Mouse (Mus musculus) midbrain, embryonic 16.5 days (tissue): ENCODE results near the gene Rpl36al. TPM values are rescaled to one million over a fixed set of nuclear protein-coding genes. Genes with fewer than 3 reads are reported as not detected.

Experiments used
- ATAC-seq: fragments of 200-750 bp; cut with Nextera tagmentation; 2 replicates; pipeline ENCODE4 v1.8.0; 2017; ENCODE audit warnings: moderate TSS enrichment
- H3K27ac ChIP-seq: fragments of 300-500 bp; sonication (generic); 2 replicates; pipeline ENCODE4 v1.5.1; 2014; ENCODE audit warnings: mild to moderate bottlenecking, low read length, mixed read lengths
- H3K27me3 ChIP-seq: fragments of 300-500 bp; sonication (generic); 2 replicates; pipeline ENCODE4 v1.6.1; 2014; ENCODE audit warnings: low read depth, low read length, mixed read lengths; ENCODE audit not compliant: control insufficient read depth, insufficient read depth
- H3K36me3 ChIP-seq: fragments of 300-500 bp; sonication (generic); 2 replicates; pipeline ENCODE4 v1.6.1; 2014; ENCODE audit warnings: mild to moderate bottlenecking, low read length, moderate library complexity, mixed read lengths; ENCODE audit not compliant: control insufficient read depth, insufficient read depth
- H3K4me1 ChIP-seq: fragments of 300-500 bp; sonication (generic); 2 replicates; pipeline ENCODE4 v1.6.1; 2014; ENCODE audit warnings: mild to moderate bottlenecking, low read length, mixed read lengths; ENCODE audit not compliant: control insufficient read depth, insufficient read depth
- H3K4me2 ChIP-seq: fragments of 300-500 bp; sonication (generic); 2 replicates; pipeline ENCODE4 v1.6.1; 2014; ENCODE audit warnings: mild to moderate bottlenecking, low read length, mixed read lengths
- H3K4me3 ChIP-seq: fragments of 300-500 bp; sonication (generic); 2 replicates; pipeline ENCODE4 v1.5.1; 2014; ENCODE audit warnings: low read depth, mild to moderate bottlenecking, low read length, moderate library complexity, mixed read lengths
- H3K9ac ChIP-seq: fragments of 300-500 bp; sonication (generic); 2 replicates; pipeline ENCODE4 v1.6.1; 2014; ENCODE audit warnings: low read depth, low read length, mixed read lengths
- H3K9me3 ChIP-seq: fragments of 300-500 bp; sonication (generic); replicated peaks from 2 replicates; pipeline ENCODE4 v1.6.1; 2014; ENCODE audit warnings: mild to moderate bottlenecking, low read length, mixed read lengths; ENCODE audit not compliant: control insufficient read depth, poor library complexity, severe bottlenecking
- WGBS: fragments of 180-500 bp; shearing (Covaris S2); extraction: QIAGEN DNeasy Blood & Tissue Kit; methylation state at CpG from one replicate; pipeline ENCODE4 v1.1.7; 2014; 5-methylcytosine and 5-hydroxymethylcytosine counted together
- microRNA-seq: library from miRNA; unstranded; fragments of <30 nt; microRNA quantifications from one replicate; pipeline ENCODE4, GENCODE M21; 2017
- polyA plus RNA-seq: library from polyadenylated mRNA; unstranded; fragments of >200 nt; fragmentation: Nextera tagmentation; extraction: Ambion mirVana; gene quantifications from 2 replicates; pipeline ENCODE4 v1.2.1, GENCODE M21; 2015

The Rpl36al gene
- polyA plus RNA-seq, 1 experiment from 2014 or later: 286 TPM

- no peaks in the 10 kb centered on the region for H3K27me3 ChIP-seq
- no peaks in the 10 kb centered on the region for H3K9me3 ChIP-seq
- ATAC-seq: no peak
- H3K9ac ChIP-seq: no peak overlapping the region
- peaks cover 6% of the 10 kb centered on the region; the same call in 1 of the 2 replicates for H3K36me3 ChIP-seq
- peaks cover 12% of the 10 kb centered on the region for H3K4me1 ChIP-seq
- no peak overlapping the region for H3K27ac ChIP-seq
- no peak overlapping the region for H3K4me3 ChIP-seq
- H3K4me2 ChIP-seq: no peak overlapping the region
- 78% methylated on average over 2 of the region's 2 CpGs for WGBS
Observed at GRCm38 (mm10) chr12:69155923-69156322, 28.0 kb downstream of the Rpl36al start.

- H3K4me2 ChIP-seq: 0 out of 2 replicates have a peak overlapping the region, but pooled peaks have one; percentile 7
- no peak overlapping the region for H3K27ac ChIP-seq
- no peak overlapping the region for H3K9ac ChIP-seq
- no peaks in the 10 kb centered on the region for H3K4me1 ChIP-seq
- no peaks in the 10 kb centered on the region for H3K36me3 ChIP-seq
- 85% methylated on average over 13 of the region's 13 CpGs for WGBS
- no peaks in the 10 kb centered on the region for H3K27me3 ChIP-seq
- ATAC-seq: no peak
- H3K4me3 ChIP-seq: no peak overlapping the region
- H3K9me3 ChIP-seq: no peaks in the 10 kb centered on the region
Observed at GRCm38 (mm10) chr12:69150049-69150448, 33.8 kb downstream of the Rpl36al start.

GRCm38 (mm10) chr12:69147166-69147735, 36.6 kb downstream of the Rpl36al start:
- Histone ChIP-seq H3K9ac (no peak overlapping the region), H3K4me2 (no peak overlapping the region), H3K27ac (no peak overlapping the region), H3K4me3 (no peak overlapping the region), H3K36me3 (no peaks in the 10 kb centered on the region), H3K4me1 (no peaks in the 10 kb centered on the region), H3K9me3 (no peaks in the 10 kb centered on the region), H3K27me3 (no peaks in the 10 kb centered on the region)
- ATAC-seq: no peak
- WGBS: 93% methylated on average over 5 of the region's 5 CpGs

- H3K4me3 ChIP-seq: no peak overlapping the region
- no peaks in the 10 kb centered on the region for H3K9me3 ChIP-seq
- 68% methylated on average over 6 of the region's 6 CpGs for WGBS
- H3K4me2 ChIP-seq: no peak overlapping the region
- no peaks in the 10 kb centered on the region for H3K4me1 ChIP-seq
- no peak overlapping the region for H3K27ac ChIP-seq
- no peaks in the 10 kb centered on the region for H3K27me3 ChIP-seq
- H3K36me3 ChIP-seq: no peaks in the 10 kb centered on the region
- ATAC-seq: 0 out of 2 replicates have a peak, but pooled peaks have one; percentile 21
- H3K9ac ChIP-seq: no peak overlapping the region
Observed at GRCm38 (mm10) chr12:69143460-69143859, 40.4 kb downstream of the Rpl36al start.

GRCm38 (mm10) chr12:69139841-69140240, 44.0 kb downstream of the Rpl36al start:
- Histone ChIP-seq H3K36me3 (no peaks in the 10 kb centered on the region), H3K9ac (no peak overlapping the region), H3K4me1 (no peaks in the 10 kb centered on the region), H3K4me2 (no peak overlapping the region), H3K9me3 (no peaks in the 10 kb centered on the region), H3K27ac (no peak overlapping the region), H3K27me3 (no peaks in the 10 kb centered on the region), H3K4me3 (no peak overlapping the region)
- 92% methylated on average over 7 of the region's 7 CpGs for WGBS
- ATAC-seq: no peak

- Histone ChIP-seq H3K27ac (no peak overlapping the region), H3K36me3 (no peaks in the 10 kb centered on the region), H3K9ac (no peak overlapping the region), H3K27me3 (no peaks in the 10 kb centered on the region), H3K4me3 (no peak overlapping the region), H3K9me3 (no peaks in the 10 kb centered on the region), H3K4me2 (no peak overlapping the region), H3K4me1 (no peaks in the 10 kb centered on the region)
- 92% methylated on average over 3 of the region's 3 CpGs for WGBS
- no peak for ATAC-seq
Observed at GRCm38 (mm10) chr12:69139201-69139600, 44.7 kb downstream of the Rpl36al start.

Small RNA genes within 50 kb of the gene (microRNA-seq; reads per million reads assigned to microRNA genes)
- not detected for gene Gm47287
- 0.86 reads per million for gene Gm47295

Other genes starting within 250 kb of the Rpl36al start
- 919 and 945 TPM in 2 replicates for gene Rps29, start 24.9 kb downstream of the Rpl36al start, polyA plus RNA-seq
- gene Lrr1, start 15.3 kb downstream of the Rpl36al start, polyA plus RNA-seq: 2.9 and 3.1 TPM in 2 replicates
- gene Mgat2, start 74 bp upstream of the Rpl36al start, polyA plus RNA-seq: 30.6 and 34.7 TPM in 2 replicates
- gene Gm49383, start 13.0 kb upstream of the Rpl36al start, polyA plus RNA-seq: 11.8 and 14.7 TPM in 2 replicates
- 5.9 and 6.4 TPM in 2 replicates for gene Dnaaf2, start 14.3 kb upstream of the Rpl36al start, polyA plus RNA-seq
- gene Gm49384, start 20.2 kb upstream of the Rpl36al start, polyA plus RNA-seq: 9.8 and 13.1 TPM in 2 replicates
- gene Pole2, start 44.1 kb upstream of the Rpl36al start, polyA plus RNA-seq: 2.5 and 2.7 TPM in 2 replicates
- 15.6 and 19.3 TPM in 2 replicates for gene Klhdc1, start 57.1 kb upstream of the Rpl36al start, polyA plus RNA-seq
- gene Klhdc2, start 112.6 kb upstream of the Rpl36al start, polyA plus RNA-seq: 282 and 300 TPM in 2 replicates
- gene Nemf, start 173.1 kb upstream of the Rpl36al start, polyA plus RNA-seq: 86.5 and 91.1 TPM in 2 replicates
- gene Arf6, start 188.1 kb upstream of the Rpl36al start, polyA plus RNA-seq: 20.4 and 20.7 TPM in 2 replicates
- 0.88 and 0.99 TPM in 2 replicates for gene Gm9887, start 188.4 kb upstream of the Rpl36al start, polyA plus RNA-seq